Mouse (Mus musculus) MEL (cell line): ENCODE data around the gene 6030458C11Rik. TPM values are rescaled to one million over a fixed set of nuclear protein-coding genes. Genes with fewer than 3 reads are reported as not detected.
A peak's percentile ranks its signal among the peaks of the same experiment; 100 is the strongest.

ENCODE experiments used
- DNase-seq: peaks from one replicate; pipeline ENCODE4 v3.0.0; 2011; ENCODE audit warnings: low read depth, low spot score
- H3K27ac ChIP-seq: 2 replicates; pipeline ENCODE4 v1.5.1; 2012; ENCODE audit warnings: low read depth, mild to moderate bottlenecking, control low read depth, low read length, moderate library complexity; ENCODE audit not compliant: control insufficient read depth
- H3K27me3 ChIP-seq, 2 experiments: fragments of 150-350 bp in 1 of 2; sonication (generic) in 1 of 2; 2 replicates each; pipeline ENCODE4 v1.6.1; 2012; ENCODE audit warnings: low read length in 2 of 2, mild to moderate bottlenecking in 2 of 2, improper control_type of control experiment in 1 of 2, moderate library complexity in 1 of 2; ENCODE audit not compliant: insufficient read depth in 2 of 2, control insufficient read depth in 1 of 2
- H3K36me3 ChIP-seq, 2 experiments: 2 replicates each; pipeline ENCODE4 v1.6.1; 2012 to 2014; ENCODE audit warnings: low read length in 2 of 2, improper control_type of control experiment in 1 of 2, inconsistent platforms in 1 of 2, mild to moderate bottlenecking in 1 of 2; ENCODE audit not compliant: insufficient read depth in 2 of 2, control insufficient read depth in 1 of 2
- H3K4me1 ChIP-seq, 2 experiments: fragments of 150-350 bp in 1 of 2; sonication (generic) in 1 of 2; 2 replicates each; pipeline ENCODE4 v1.6.1; 2012; ENCODE audit warnings: low read length in 2 of 2, improper control_type of control experiment in 1 of 2, mild to moderate bottlenecking in 1 of 2; ENCODE audit not compliant: insufficient read depth in 2 of 2, control insufficient read depth in 1 of 2
- H3K4me3 ChIP-seq, 2 experiments: fragments of 150-350 bp in 1 of 2; sonication (generic) in 1 of 2; 2 replicates each; pipeline ENCODE4 v1.5.1; 2012; ENCODE audit warnings: low read depth in 2 of 2, low read length in 2 of 2, mild to moderate bottlenecking in 2 of 2, moderate library complexity in 2 of 2, control low read depth in 1 of 2, improper control_type of control experiment in 1 of 2; ENCODE audit not compliant: control insufficient read depth in 1 of 2, insufficient read depth in 1 of 2
- H3K79me2 ChIP-seq: 2 replicates; pipeline ENCODE4 v1.6.1; 2012; ENCODE audit warnings: mild to moderate bottlenecking, low read length, moderate library complexity; ENCODE audit not compliant: control insufficient read depth, poor library complexity, insufficient read depth
- H3K9ac ChIP-seq: 2 replicates; pipeline ENCODE4 v1.6.1; 2012; ENCODE audit warnings: low read depth, mild to moderate bottlenecking, control low read depth, low read length, moderate library complexity; ENCODE audit not compliant: control insufficient read depth, poor library complexity, severe bottlenecking
- H3K9me3 ChIP-seq: fragments of 150-350 bp; sonication (generic); replicated peaks from 2 replicates; pipeline ENCODE4 v1.6.1; 2012; ENCODE audit warnings: mild to moderate bottlenecking, low read length, improper control_type of control experiment, moderate library complexity; ENCODE audit not compliant: insufficient read depth
- CHD1 ChIP-seq: IDR thresholded peaks from 2 replicates; pipeline ENCODE4 v1.6.1; 2012; ENCODE audit warnings: low read depth, mild to moderate bottlenecking, inconsistent platforms, low read length, improper control_type of control experiment
- CTCF ChIP-seq, 3 experiments: IDR thresholded peaks in 2 of 3; conservative IDR thresholded peaks in 1 of 3; 2 replicates each; pipeline ENCODE4 v1.5.1; 2011 to 2012; ENCODE audit warnings: low read length in 3 of 3, low read depth in 2 of 3, mild to moderate bottlenecking in 2 of 3, improper control_type of control experiment in 1 of 3, inconsistent platforms in 1 of 3, mixed read lengths in 1 of 3, moderate library complexity in 1 of 3; ENCODE audit not compliant: control insufficient read depth in 1 of 3, insufficient read depth in 1 of 3, poor library complexity in 1 of 3, severe bottlenecking in 1 of 3
- EP300 ChIP-seq, 2 experiments: IDR thresholded peaks; 2 replicates each; pipeline ENCODE4 v1.6.1; 2011; ENCODE audit warnings: improper control_type of control experiment in 2 of 2, low read length in 2 of 2, low read depth in 1 of 2, mild to moderate bottlenecking in 1 of 2
- ETS1 ChIP-seq: IDR thresholded peaks from 2 replicates; pipeline ENCODE4 v1.6.1; 2012; ENCODE audit warnings: low read depth, mild to moderate bottlenecking, inconsistent platforms, low read length, improper control_type of control experiment, moderate library complexity
- GATA1 ChIP-seq: IDR thresholded peaks from 2 replicates; pipeline ENCODE4 v1.6.1; 2011; ENCODE audit warnings: low read depth, low read length, improper control_type of control experiment
- HCFC1 ChIP-seq: IDR thresholded peaks from 2 replicates; pipeline ENCODE4 v1.6.1; 2012; ENCODE audit warnings: low read depth, mild to moderate bottlenecking, inconsistent platforms, low read length, improper control_type of control experiment, moderate library complexity
- MYC ChIP-seq: IDR thresholded peaks from 2 replicates; pipeline ENCODE4 v1.6.1; 2011; ENCODE audit warnings: low read depth, mild to moderate bottlenecking, low read length, improper control_type of control experiment, moderate library complexity
- NRF1 ChIP-seq: IDR thresholded peaks from 2 replicates; pipeline ENCODE4 v1.6.1; 2014; ENCODE audit warnings: low read depth, mild to moderate bottlenecking, inconsistent platforms, low read length, improper control_type of control experiment, moderate library complexity; ENCODE audit not compliant: poor library complexity, insufficient read depth, severe bottlenecking
- POLR2A ChIP-seq, 2 experiments: IDR thresholded peaks; 2 replicates each; pipeline ENCODE4 v1.6.1; 2011 to 2012; ENCODE audit warnings: low read length in 2 of 2, mild to moderate bottlenecking in 2 of 2, control low read depth in 1 of 2, improper control_type of control experiment in 1 of 2, low read depth in 1 of 2, moderate library complexity in 1 of 2; ENCODE audit not compliant: control insufficient read depth in 1 of 2, insufficient read depth in 1 of 2, poor library complexity in 1 of 2
- POLR2AphosphoS2 ChIP-seq: IDR thresholded peaks from 2 replicates; pipeline ENCODE4 v1.6.1; 2011; ENCODE audit warnings: low read length, improper control_type of control experiment
- RCOR1 ChIP-seq: IDR thresholded peaks from 2 replicates; pipeline ENCODE4 v1.6.1; 2012; ENCODE audit warnings: low read depth, mild to moderate bottlenecking, inconsistent platforms, low read length, improper control_type of control experiment
- SMC3 ChIP-seq: IDR thresholded peaks from 2 replicates; pipeline ENCODE4 v1.6.1; 2011; ENCODE audit warnings: low read depth, low read length, improper control_type of control experiment
- TBP ChIP-seq: IDR thresholded peaks from 2 replicates; pipeline ENCODE4 v1.8.0; 2011; ENCODE audit warnings: low read depth, low read length, improper control_type of control experiment
- TCF12 ChIP-seq: IDR thresholded peaks from 2 replicates; pipeline ENCODE4 v1.6.1; 2014; ENCODE audit warnings: low read depth, mild to moderate bottlenecking, inconsistent platforms, low read length, improper control_type of control experiment, moderate library complexity
- USF1 ChIP-seq: IDR thresholded peaks from 2 replicates; pipeline ENCODE4 v1.6.1; 2014; ENCODE audit warnings: low read depth, mild to moderate bottlenecking, inconsistent platforms, low read length, improper control_type of control experiment, moderate library complexity
- USF2 ChIP-seq, 2 experiments: IDR thresholded peaks; 2 replicates each; pipeline ENCODE4 v1.6.1; 2011 to 2012; ENCODE audit warnings: improper control_type of control experiment in 2 of 2, low read length in 2 of 2, borderline replicate concordance in 1 of 2, inconsistent platforms in 1 of 2, low read depth in 1 of 2, mild to moderate bottlenecking in 1 of 2; ENCODE audit not compliant: insufficient read depth in 1 of 2
- polyA plus RNA-seq, 2 experiments: library from polyadenylated mRNA; stranded (reverse) in 1 of 2; unstranded in 1 of 2; fragments of >175 nt in 1 of 2; fragments of >200 nt in 1 of 2; gene quantifications; 2 replicates each; pipeline versions ENCODE4 v1.2.1 to v1.2.4; 2012; ENCODE audit warnings: low replicate concordance in 2 of 2, low read depth in 1 of 2; ENCODE audit not compliant: insufficient read length in 2 of 2, insufficient read depth in 1 of 2, missing spikeins in 1 of 2
- total RNA-seq: library from RNA; depleted of rRNA; stranded (reverse); fragments of 300-350 nt; gene quantifications from 2 replicates; pipeline ENCODE4 v1.2.3, GENCODE M21; 2012

The 6030458C11Rik gene
- total and polyA plus RNA-seq, 3 experiments = 21.9 to 25.7 TPM; not detected in 1

DNA sequence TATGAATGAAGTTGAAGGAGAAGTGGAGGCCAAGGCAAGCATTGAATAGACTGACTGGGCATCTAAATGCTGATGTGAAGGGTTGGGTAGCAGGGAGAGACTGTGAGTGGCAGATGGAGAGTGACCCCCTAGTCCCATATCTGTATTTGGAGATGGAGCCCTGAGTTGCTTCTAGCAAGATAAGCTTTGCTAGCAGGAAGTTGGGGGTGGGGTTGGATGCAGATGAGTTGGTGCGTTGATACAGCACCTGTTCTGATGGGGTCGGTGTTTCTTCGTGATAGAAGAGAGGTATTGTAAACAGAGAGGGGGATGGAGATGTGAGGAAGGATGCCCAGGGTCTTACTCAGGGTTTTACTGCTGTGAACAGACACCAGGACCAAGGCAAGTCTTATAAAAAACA, 5.4 kb upstream of the 6030458C11Rik start:
- no peaks in the 10 kb centered on the region for H3K27me3 ChIP-seq
- DNase-seq = peak; percentile 34
- H3K36me3 ChIP-seq = peaks cover 2 to 27% of the 10 kb centered on the region in 2 experiments
- no peak overlapping the region for H3K4me3 ChIP-seq
- peaks cover 18% of the 10 kb centered on the region for H3K79me2 ChIP-seq
- no peak overlapping the region for H3K27ac ChIP-seq
- H3K4me1 ChIP-seq = peaks cover 0 to 24% of the 10 kb centered on the region in 2 experiments; a peak in 2 of 4 replicates
- no peaks in the 10 kb centered on the region for H3K9me3 ChIP-seq
- H3K9ac ChIP-seq = no peak overlapping the region
- TF ChIP-seq RCOR1 (no peak), TCF12 (peak; percentile 60), POLR2A (IDR thresholded peaks at IDR 0.05; ENCODE audit: control insufficient read depth in 1 of 2, insufficient read depth in 1 of 2, low read depth in 1 of 2, low read length in 2 of 2, poor library complexity in 1 of 2) (no peak), ETS1 (0 out of 2 replicates have a peak, but pooled peaks have one; percentile 29), POLR2AphosphoS2 (no peak), GATA1 (peak; percentile 44; the same call in 1 of the 2 replicates), EP300 (IDR thresholded peaks at IDR 0.05; ENCODE audit: low read depth in 1 of 2, low read length in 2 of 2) (peak; percentile 25 to 57; a peak in 2 of 4 replicates), MYC (no peak), CTCF (IDR thresholded peaks at IDR 0.05 in 2 of 3, conservative IDR thresholded peaks at IDR 0.05 in 1 of 3; ENCODE audit: control insufficient read depth in 1 of 3, insufficient read depth in 1 of 3, low read depth in 2 of 3, low read length in 3 of 3, poor library complexity in 1 of 3, severe bottlenecking in 1 of 3) (no peak)

GRCm38 (mm10) chr15:12825408-12825807, 959 bp upstream of the 6030458C11Rik start:
- H3K4me1 ChIP-seq = peaks cover 2 to 33% of the 10 kb centered on the region in 2 experiments; a peak in 3 of 4 replicates
- no peak for DNase-seq
- H3K4me3 ChIP-seq = peak overlapping the region; percentile 76 to 89
- no peaks in the 10 kb centered on the region for H3K9me3 ChIP-seq
- H3K27me3 ChIP-seq = no peaks in the 10 kb centered on the region
- peak overlapping the region; percentile 61 for H3K27ac ChIP-seq
- H3K9ac ChIP-seq = peak overlapping the region; percentile 90
- TF ChIP-seq TBP (peak; percentile 72), CHD1 (no peak)
- peaks cover 6 to 47% of the 10 kb centered on the region in 2 experiments for H3K36me3 ChIP-seq
- peaks cover 28% of the 10 kb centered on the region for H3K79me2 ChIP-seq

- no peak for DNase-seq
- Histone ChIP-seq H3K9me3 (no peaks in the 10 kb centered on the region), H3K79me2 (peaks cover 28% of the 10 kb centered on the region), H3K27ac (peak overlapping the region; percentile 61), H3K9ac (peak overlapping the region; percentile 90), H3K4me1 (peaks cover 2 to 33% of the 10 kb centered on the region in 2 experiments; a peak in 3 of 4 replicates), H3K27me3 (no peaks in the 10 kb centered on the region), H3K36me3 (peaks cover 9 to 47% of the 10 kb centered on the region in 2 experiments), H3K4me3 (peak overlapping the region; percentile 76 to 89)
- TF ChIP-seq SMC3 (no peak), NRF1 (no peak), USF2 (IDR thresholded peaks at IDR 0.05; ENCODE audit: borderline replicate concordance in 1 of 2, insufficient read depth in 1 of 2, low read depth in 1 of 2, low read length in 2 of 2) (no peak), POLR2AphosphoS2 (no peak), CTCF (IDR thresholded peaks at IDR 0.05 in 2 of 3, conservative IDR thresholded peaks at IDR 0.05 in 1 of 3; ENCODE audit: control insufficient read depth in 1 of 3, insufficient read depth in 1 of 3, low read depth in 2 of 3, low read length in 3 of 3, poor library complexity in 1 of 3, severe bottlenecking in 1 of 3) (no peak), USF1 (no peak), TCF12 (0 out of 2 replicates have a peak, but pooled peaks have one; percentile 9), HCFC1 (no peak)
Observed at GRCm38 (mm10) chr15:12824965-12825364, 516 bp upstream of the 6030458C11Rik start.
